Mouse (Mus musculus): ENCODE data around the gene Rimklb.
"Not testable (repeated sequence)": the region's sequence is repeated elsewhere in the genome, so short reads cannot be mapped to it uniquely, and the experiment has no call there.

The Rimklb gene

GRCm38 (mm10) chr6:122498661-122499060, at the start of gene Rimklb:
Gene Rimklb (minus strand): TSS chr6:122498761.
- DNase-seq (ENCODE audit: low spot score in 2 of 2), result no peak

DNA sequence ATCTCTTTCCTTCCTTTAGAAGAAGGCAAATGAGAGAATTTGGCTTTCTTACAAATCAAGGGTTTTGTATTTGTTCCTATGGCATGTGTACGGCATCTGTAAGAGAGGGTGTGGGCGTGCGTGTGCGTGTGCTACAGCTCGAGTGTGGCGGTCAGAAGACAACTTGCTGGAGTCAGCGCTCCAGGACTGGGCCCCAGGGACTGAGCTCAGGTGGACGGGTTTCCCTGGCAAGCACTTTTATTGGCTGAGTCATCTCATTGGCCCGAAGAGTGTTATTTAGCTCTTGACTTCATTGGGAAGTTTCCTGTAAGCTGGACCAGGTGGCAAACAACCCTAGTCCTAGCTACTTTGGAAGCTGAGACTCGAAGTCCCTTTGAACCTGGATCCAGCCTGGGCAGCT, 47.4 kb upstream of the Rimklb start:
- DNase-seq (ENCODE audit: low spot score in 2 of 2), result no peak

DNA sequence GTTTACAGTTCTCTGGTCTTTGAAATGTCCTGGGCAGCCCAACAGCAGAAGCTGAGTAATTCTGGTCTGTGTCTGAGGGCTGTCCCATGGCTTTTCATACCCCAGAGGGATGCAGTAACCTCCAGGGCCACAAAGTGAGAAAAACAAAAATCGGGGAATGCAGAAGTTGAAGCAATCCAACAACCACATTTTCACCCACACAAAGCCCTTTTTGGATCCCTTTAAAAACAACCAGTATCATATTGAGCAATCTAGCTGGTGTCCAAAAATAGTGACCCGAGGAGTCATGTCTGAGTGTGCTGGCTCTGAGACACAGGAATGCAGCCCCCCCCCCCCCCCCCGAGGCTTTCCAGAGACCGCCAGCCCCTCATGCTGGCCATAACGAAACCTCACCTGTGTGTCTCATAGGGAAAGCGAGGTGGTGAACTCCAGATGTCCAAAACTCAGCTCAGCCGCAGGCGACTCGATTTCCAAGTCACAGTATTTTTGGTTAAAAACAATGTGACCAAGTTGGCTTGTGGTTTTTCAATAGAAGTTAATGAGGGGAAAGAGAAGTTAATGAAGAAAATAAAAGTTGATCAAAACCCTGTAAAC, 46.8 kb upstream of the Rimklb start:
- peak in 1 of 2 experiments; percentile 7 for DNase-seq (ENCODE audit: low spot score in 2 of 2)

- no peak for DNase-seq (ENCODE audit: low spot score in 2 of 2)
Observed at GRCm38 (mm10) chr6:122544672-122545071, 46.1 kb upstream of the Rimklb start.

GRCm38 (mm10) chr6:122543574-122543973, 45.0 kb upstream of the Rimklb start:
- no peak for DNase-seq (ENCODE audit: low spot score in 2 of 2)

- not testable (repeated sequence) for DNase-seq (ENCODE audit: low spot score in 2 of 2)
Observed at GRCm38 (mm10) chr6:122542459-122542858, 43.9 kb upstream of the Rimklb start.

GRCm38 (mm10) chr6:122539564-122539963, 41.0 kb upstream of the Rimklb start:
- DNase-seq (ENCODE audit: low spot score in 2 of 2), result peak in 1 of 2 experiments; percentile 21

DNA sequence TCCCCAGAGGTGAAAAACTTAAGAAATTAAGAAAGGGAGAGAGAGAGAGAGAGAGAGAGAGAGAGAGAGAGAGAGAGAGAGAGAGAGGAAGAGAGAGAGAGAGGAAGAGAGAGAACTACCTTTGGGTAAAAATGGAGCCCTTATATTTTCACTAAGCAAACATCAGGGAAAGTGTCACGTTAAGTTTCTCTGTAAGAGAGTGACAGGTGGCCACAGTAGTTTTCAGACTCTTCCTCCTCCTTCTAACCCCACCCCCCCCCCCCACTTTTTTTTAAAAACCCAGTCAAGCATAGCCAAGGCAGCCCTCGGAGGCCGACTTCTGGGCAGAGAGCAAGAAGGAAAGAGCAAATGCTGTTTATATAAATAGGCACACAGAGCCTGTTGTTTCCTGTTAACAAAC, 35.5 kb upstream of the Rimklb start:
- no peak for DNase-seq (ENCODE audit: low spot score in 2 of 2)

DNA sequence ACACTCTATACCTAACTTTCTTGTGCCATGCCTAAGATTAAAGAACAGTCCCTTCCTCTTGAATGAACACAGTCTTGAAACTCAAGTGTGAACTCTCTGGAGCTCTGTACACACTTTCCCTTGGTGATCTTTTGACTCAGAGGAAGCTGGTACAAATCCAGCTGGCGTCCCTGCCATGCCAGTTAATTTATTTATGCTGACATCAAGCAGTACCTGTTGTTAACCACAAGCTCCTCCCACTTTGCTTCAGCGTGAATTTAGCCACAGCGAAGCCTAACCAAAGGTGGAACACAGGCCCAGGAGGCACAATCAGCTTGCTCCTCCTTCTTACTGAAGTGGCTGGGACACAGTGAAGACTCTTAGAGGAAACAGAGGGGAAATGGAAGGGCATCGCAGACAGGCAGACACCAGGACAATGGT, 34.3 kb upstream of the Rimklb start:
- DNase-seq (ENCODE audit: low spot score in 2 of 2), result no peak

DNA sequence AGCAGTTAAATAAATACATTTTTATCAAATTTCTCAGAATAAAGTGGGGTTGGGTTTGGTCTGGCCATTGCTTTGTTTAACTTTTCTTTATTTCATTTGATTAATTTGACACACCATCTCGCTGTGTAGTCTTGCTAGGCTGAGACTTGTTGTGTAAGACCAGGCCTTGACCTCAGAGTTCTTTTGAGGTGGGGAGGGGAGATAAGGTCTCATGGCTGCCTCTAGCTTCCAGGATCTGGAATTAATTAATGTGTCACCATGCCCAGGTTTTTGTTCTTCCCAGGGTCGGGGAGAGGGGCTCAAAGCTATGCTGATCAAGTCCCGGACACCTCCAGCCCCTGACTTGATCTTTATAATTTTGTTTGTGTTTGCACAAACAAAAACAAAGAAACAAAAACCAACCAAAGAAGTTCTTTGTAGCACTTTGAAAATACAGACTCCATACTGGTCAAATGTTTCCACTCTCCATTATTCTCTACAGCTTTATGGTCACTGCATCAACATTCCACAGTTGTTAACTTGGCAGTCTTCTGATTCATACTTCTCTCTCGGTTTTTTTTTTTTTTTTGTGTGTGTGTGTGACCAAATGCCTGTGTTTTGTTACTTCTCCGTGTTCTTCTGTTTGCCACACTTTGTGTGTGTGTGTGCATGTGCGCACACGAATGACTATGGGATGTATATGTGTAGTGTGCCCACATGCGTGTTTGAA, 33.1 kb upstream of the Rimklb start:
- no peak for DNase-seq (ENCODE audit: low spot score in 2 of 2)

DNA sequence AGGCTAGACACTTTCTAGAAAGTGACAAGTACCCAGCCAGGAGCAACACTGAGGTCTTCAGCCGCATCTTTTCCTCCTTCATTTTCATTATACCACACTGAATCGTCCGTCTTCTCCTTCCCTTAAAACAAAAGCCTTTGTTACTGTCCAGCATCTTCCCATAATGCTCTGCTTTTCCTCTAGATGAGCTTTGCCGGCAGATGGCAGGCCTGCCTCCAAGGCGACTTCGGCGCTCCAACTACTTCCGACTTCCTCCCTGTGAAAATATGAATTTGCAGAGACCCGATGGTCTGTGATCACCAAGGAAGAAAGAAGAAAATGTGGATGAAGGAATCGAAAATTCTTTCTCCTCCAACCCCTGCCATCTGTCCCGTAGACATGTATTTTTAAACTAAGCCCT, 29.6 kb upstream of the Rimklb start:
- DNase-seq (ENCODE audit: low spot score in 2 of 2), result no peak

DNA sequence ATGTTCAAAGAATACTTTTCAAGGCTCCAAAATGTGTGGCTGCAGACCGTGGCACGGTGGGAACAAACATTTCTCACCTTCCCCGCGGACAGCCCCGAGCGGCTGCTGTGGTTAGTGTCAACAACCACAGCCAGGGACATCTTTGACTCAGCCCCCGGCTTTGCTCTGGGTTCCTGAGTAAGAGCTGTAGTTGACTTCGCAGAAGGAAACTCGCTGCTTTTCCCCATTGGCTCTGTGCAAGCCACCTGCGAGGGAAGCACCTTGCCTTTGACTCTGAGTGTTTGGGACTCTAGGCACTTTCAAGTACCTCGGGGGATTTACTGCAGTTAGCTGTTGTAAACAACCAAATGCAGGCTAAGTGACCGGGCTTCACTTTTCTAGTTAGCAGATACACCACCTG, 29.0 kb upstream of the Rimklb start:
- no peak for DNase-seq (ENCODE audit: low spot score in 2 of 2)

DNA sequence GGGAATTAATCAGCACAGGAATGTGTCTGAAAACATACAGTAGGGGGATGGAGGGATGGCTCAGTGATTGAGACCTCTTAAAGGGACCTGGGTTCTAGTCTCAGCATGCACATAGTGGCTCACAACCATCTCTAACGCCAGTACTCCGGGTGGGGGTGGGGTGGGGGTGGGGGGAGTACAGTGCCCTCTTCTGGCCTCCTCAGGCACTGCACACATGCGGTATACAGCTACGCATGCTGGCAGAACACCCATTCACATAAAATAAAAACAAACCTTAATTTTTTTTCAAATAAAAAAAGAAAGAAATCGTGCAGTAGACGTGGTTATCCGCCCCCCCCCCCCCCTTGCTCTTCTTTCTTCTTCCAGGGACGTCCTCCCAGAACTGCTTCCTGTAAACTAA, 24.7 kb upstream of the Rimklb start:
- DNase-seq (ENCODE audit: low spot score in 2 of 2), result no peak

DNA sequence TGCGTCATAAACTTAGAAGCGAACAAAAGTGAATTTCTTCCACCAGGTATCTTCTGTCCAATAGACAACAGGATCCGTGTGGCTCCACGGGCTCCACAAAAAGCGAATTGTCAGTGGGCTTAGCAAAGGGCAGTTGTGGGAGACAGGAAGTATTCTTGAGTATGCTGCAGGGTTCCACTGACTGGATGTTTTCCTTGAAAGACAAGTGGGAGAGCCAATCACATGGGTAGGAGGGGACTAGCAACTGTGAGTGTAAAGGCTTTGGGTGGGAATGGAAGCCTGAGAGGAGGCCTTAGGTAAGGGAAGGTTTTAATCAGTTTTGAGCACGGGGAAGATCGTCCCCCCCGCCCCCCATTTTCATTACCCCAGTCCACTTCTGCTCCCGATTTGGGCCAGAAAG, 24.0 kb upstream of the Rimklb start:
- no peak for DNase-seq (ENCODE audit: low spot score in 2 of 2)

DNA sequence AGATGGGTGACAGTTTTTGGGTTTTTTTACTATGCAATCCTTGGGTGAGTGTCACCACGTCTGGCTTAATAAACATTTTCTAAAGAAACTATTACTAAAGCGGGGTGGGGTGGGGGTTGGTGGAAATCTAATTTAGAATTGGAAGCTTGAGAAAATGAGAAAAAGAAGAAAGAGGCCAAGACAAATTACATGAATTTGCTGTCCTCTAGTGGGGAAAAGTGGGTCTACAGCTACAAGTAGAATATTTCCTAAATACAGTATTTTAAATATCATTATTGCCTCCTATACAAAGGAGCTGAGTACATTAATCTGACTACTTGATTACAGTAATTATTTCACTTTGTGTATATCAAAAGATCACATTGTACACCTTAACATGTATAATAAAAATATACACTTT, 20.8 kb upstream of the Rimklb start:
- DNase-seq (ENCODE audit: low spot score in 2 of 2), result peak in 1 of 2 experiments; percentile 20

DNA sequence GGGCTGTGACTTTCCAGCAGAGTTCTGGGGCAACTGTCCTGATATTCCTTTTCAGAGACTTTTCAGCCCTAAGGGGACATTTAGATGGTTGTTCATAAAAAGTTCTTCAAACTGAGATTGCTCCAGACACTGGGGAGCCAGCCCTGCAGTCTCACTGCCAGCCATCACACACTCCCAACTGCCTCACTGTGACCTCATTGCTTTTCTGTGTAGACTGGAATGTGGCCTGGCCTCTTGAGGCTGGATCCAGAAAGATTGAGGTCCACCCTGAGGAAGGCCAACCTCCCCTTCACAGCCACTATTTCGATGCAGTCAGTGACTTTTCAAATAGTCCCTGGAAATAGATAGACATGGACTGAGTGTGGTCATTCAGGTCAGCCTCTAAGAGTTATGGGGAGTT, 19.1 kb upstream of the Rimklb start:
- no peak for DNase-seq (ENCODE audit: low spot score in 2 of 2)

GRCm38 (mm10) chr6:122515762-122516161, 17.2 kb upstream of the Rimklb start:
- not testable (repeated sequence) for DNase-seq (ENCODE audit: low spot score in 2 of 2)

DNA sequence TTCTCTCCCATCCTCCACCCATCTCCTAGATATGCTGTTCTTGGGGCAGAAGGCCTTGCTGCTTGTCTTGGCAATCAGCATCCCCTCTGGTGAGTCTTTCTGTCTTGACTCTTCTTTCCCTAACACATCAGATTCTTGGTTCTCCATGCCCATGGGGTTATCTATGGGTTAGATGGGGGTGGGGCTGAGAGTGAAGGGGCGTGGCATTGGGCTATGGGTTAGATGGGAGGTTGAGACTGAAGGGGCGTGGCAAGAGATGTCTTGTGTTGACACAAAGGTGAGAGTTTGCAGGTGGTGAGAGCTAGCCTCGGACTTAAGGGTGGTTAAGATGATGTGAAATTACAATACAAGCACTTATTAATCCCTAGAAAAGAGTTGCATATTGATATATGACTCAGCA, 15.8 kb upstream of the Rimklb start:
- DNase-seq (ENCODE audit: low spot score in 2 of 2), result no peak

- no peak for DNase-seq (ENCODE audit: low spot score in 2 of 2)
Observed at GRCm38 (mm10) chr6:122512914-122513878, 14.6 kb upstream of the Rimklb start.

DNA sequence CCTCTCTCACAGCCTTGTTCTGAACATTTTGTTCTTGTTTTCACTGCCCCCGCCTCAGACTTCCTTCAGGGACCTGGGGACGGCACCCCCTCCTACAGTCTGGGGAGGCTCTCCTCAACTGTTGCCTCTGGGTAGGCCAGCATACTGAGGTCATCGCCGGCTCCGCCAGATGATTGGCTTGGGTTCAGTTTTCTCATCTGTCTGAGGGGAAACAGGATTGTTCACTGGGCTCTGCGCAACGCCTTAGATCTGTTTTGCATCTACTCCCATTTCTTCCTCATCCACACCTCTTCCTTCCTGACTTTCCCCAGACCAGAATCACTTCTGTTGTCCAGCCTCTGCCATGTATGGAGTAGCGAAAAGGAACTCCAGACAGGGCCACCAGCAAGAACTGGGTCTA, 9.9 kb upstream of the Rimklb start:
- no peak for DNase-seq (ENCODE audit: low spot score in 2 of 2)

DNA sequence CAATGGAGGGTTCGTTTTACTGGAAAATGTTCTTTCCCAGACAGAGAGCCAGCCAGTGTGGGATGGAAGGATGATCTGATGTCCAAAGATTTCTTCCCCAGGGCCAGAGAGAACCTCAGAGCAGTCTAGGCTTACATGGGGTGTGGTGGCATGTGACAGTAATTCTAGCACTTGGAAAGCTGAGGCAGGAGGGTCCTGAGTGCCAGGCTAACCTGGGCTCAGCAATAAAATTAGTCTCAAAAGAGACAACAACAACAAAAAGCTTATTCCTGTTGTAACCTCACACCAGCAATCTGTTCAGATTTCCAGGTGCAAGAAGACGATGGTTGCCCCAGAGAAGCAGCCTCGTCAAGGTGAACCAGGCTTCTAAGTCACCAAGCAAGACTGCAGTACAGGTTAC, 7.0 kb upstream of the Rimklb start, which contains the start of gene Mfap5:
Gene Mfap5, plus strand, starts transcription at position 301 of the 400 bp plus-strand sequence.
- no peak for DNase-seq (ENCODE audit: low spot score in 2 of 2)

GRCm38 (mm10) chr6:122505041-122505440, 6.5 kb upstream of the Rimklb start:
- DNase-seq (ENCODE audit: low spot score in 2 of 2), result no peak
